Comparison of ENCODE assay signal across 21 mouse cellular contexts in the genomic region with DNA sequence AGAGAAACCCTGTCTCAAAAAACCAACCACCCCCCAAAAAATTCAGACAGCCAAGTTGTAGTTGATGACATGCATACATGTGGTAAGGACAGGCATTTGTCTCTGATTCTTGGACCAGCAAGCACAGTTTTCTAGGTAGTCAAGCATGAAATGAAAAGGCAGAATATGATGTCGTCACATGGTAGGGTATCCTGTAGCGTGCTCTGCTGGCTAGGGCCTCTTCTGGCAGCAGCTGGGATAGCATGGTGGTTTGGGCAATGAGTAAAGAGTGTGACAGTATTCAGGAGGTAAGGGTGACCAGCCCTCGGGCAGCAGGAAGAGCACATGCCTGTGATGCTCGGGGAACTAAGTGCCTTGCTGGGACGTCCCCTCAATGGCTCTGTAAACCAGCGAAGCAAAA.
A peak's percentile ranks its signal among the peaks of the same experiment; 100 is the strongest.
DNase-seq lines count a peak whose midpoint lies in the region; ATAC-seq and TF ChIP-seq lines count a peak whose summit lies in the region.
"Had no signal": no experiment of that assay in that cellular context is flagged by ENCODE, and none has a peak within 500 bp of the region (broad histone marks: within the 10 kb centered on the region; RNA-seq: fewer than 3 reads in every experiment).

No protein-coding gene starts in this region.

- H3K36me3 ChIP-seq in hindbrain, postnatal 0 days (ENCODE audit: insufficient read depth, low read length), result no peaks in the 10 kb centered on the region
- H3K36me3 ChIP-seq in hindbrain, embryonic 11.5 days (ENCODE audit: control insufficient read depth, insufficient read depth, low read length), result no peaks in the 10 kb centered on the region
- H3K36me3 ChIP-seq in liver, postnatal 0 days (replicated peaks; ENCODE audit: insufficient read depth, low read length), result no peaks in the 10 kb centered on the region
- H3K36me3 ChIP-seq in liver, embryonic 12.5 days, result no peaks in the 10 kb centered on the region
- H3K36me3 ChIP-seq in G1E (replicated peaks), result no peaks in the 10 kb centered on the region
- H3K36me3 ChIP-seq: forebrain, embryonic 15.5 days; neural tube, embryonic 12.5 days had no signal

- H3K9ac ChIP-seq in hindbrain, postnatal 0 days (replicated peaks; ENCODE audit: low read length), result no peak overlapping the region
- no peak overlapping the region for H3K9ac ChIP-seq in hindbrain, embryonic 11.5 days (ENCODE audit: low read depth, low read length)
- no peak overlapping the region for H3K9ac ChIP-seq in liver, postnatal 0 days (replicated peaks)
- H3K9ac ChIP-seq in liver, embryonic 12.5 days, result no peak overlapping the region
- H3K9ac ChIP-seq: forebrain, embryonic 15.5 days; kidney, embryonic 15.5 days; neural tube, embryonic 12.5 days had no signal

- no peaks in the 10 kb centered on the region for H3K27me3 ChIP-seq in hindbrain, postnatal 0 days (ENCODE audit: insufficient read depth, low read length)
- H3K27me3 ChIP-seq in hindbrain, embryonic 11.5 days (ENCODE audit: control insufficient read depth, insufficient read depth, low read length), result no peaks in the 10 kb centered on the region
- no peaks in the 10 kb centered on the region for H3K27me3 ChIP-seq in liver, postnatal 0 days (ENCODE audit: insufficient read depth, low read length)
- peaks cover 6% of the 10 kb centered on the region; the same call in 1 of the 2 replicates for H3K27me3 ChIP-seq in liver, embryonic 12.5 days (replicated peaks)
- H3K27me3 ChIP-seq in G1E (ENCODE audit: insufficient read depth, low read length), result peaks cover 30% of the 10 kb centered on the region
- H3K27me3 ChIP-seq: forebrain, embryonic 15.5 days; kidney, embryonic 15.5 days; neural tube, embryonic 12.5 days had no signal

- no peak overlapping the region for H3K4me2 ChIP-seq in hindbrain, postnatal 0 days (ENCODE audit: low read depth, low read length)
- no peak overlapping the region for H3K4me2 ChIP-seq in hindbrain, embryonic 11.5 days (replicated peaks; ENCODE audit: low read depth, low read length)
- no peak overlapping the region for H3K4me2 ChIP-seq in liver, postnatal 0 days (ENCODE audit: low read depth, low read length)
- H3K4me2 ChIP-seq in liver, embryonic 12.5 days, result no peak overlapping the region
- H3K4me2 ChIP-seq: forebrain, embryonic 15.5 days; kidney, embryonic 15.5 days; liver, embryonic 11.5 days; neural tube, embryonic 12.5 days had no signal

- no peak overlapping the region for H3K27ac ChIP-seq in hindbrain, postnatal 0 days
- no peak overlapping the region for H3K27ac ChIP-seq in hindbrain, embryonic 11.5 days (ENCODE audit: low read depth, low read length)
- no peak overlapping the region for H3K27ac ChIP-seq in liver, postnatal 0 days (ENCODE audit: low read depth)
- no peak overlapping the region for H3K27ac ChIP-seq in liver, embryonic 12.5 days
- H3K27ac ChIP-seq: forebrain, embryonic 15.5 days; hindbrain, embryonic 10.5 days; kidney, embryonic 15.5 days; limb, embryonic 10.5 days; midbrain, embryonic 10.5 days; neural tube, embryonic 12.5 days had no signal

- no peak for TF ChIP-seq EP300 in liver, postnatal 0 days (IDR thresholded peaks at IDR 0.05; ENCODE audit: low read depth)

- DNase-seq in hindbrain, postnatal 0 days (ENCODE audit: low spot score), result no peak
- no peak for DNase-seq in hindbrain, embryonic 11.5 days (ENCODE audit: low spot score)
- no peak for DNase-seq in liver, postnatal 0 days
- DNase-seq in G1E (ENCODE audit: low spot score), result no peak
- peak; percentile 21 for DNase-seq in retina, embryonic 14.5 days (ENCODE audit: low spot score)
- no peak for DNase-seq in layer of hippocampus, postnatal 36 days
- DNase-seq: adrenal gland, adult 8-10 months; cerebellum, adult 9-10 months; gastrocnemius, postnatal 36 days; right cerebral cortex, postnatal 25 days; thymus, adult 18-20 months had no signal

- ATAC-seq in hindbrain, postnatal 0 days, result no peak
- ATAC-seq in hindbrain, embryonic 11.5 days (ENCODE audit: low FRiP score), result no peak
- no peak for ATAC-seq in liver, postnatal 0 days
- no peak for ATAC-seq in liver, embryonic 12.5 days
- ATAC-seq in G1E (ENCODE audit: extremely low read depth, insufficient number of reproducible peaks, low FRiP score, poor library complexity, severe bottlenecking), result no peak
- no peak for ATAC-seq in erythroblast, adult 5-6 weeks (replicated peaks; ENCODE audit: low FRiP score, poor library complexity, severe bottlenecking)
- ATAC-seq: forebrain, embryonic 15.5 days; inflammation-experienced regulatory T-cells, adult 6 months had no signal

- no peak overlapping the region for H3K4me3 ChIP-seq in hindbrain, postnatal 0 days (ENCODE audit: low read length)
- H3K4me3 ChIP-seq in hindbrain, embryonic 11.5 days (ENCODE audit: low read depth, low read length), result no peak overlapping the region
- H3K4me3 ChIP-seq in liver, postnatal 0 days (ENCODE audit: low read depth, low read length), result no peak overlapping the region
- H3K4me3 ChIP-seq in liver, embryonic 12.5 days, result no peak overlapping the region
- no peak overlapping the region for H3K4me3 ChIP-seq in G1E (ENCODE audit: low read depth, low read length)
- H3K4me3 ChIP-seq: forebrain, embryonic 15.5 days; hindbrain, embryonic 10.5 days; kidney, embryonic 15.5 days; limb, embryonic 10.5 days; midbrain, embryonic 10.5 days; neural tube, embryonic 12.5 days had no signal

- H3K4me1 ChIP-seq in hindbrain, postnatal 0 days (ENCODE audit: insufficient read depth, low read length), result no peaks in the 10 kb centered on the region
- H3K4me1 ChIP-seq in hindbrain, embryonic 11.5 days (replicated peaks; ENCODE audit: control insufficient read depth, insufficient read depth, low read length), result no peaks in the 10 kb centered on the region
- H3K4me1 ChIP-seq in liver, postnatal 0 days (ENCODE audit: insufficient read depth), result no peaks in the 10 kb centered on the region
- no peaks in the 10 kb centered on the region; the same call in 1 of the 2 replicates for H3K4me1 ChIP-seq in liver, embryonic 12.5 days
- H3K4me1 ChIP-seq in G1E (ENCODE audit: insufficient read depth, low read depth, low read length), result peaks cover 3% of the 10 kb centered on the region; the same call in 1 of the 2 replicates

- no peaks in the 10 kb centered on the region for H3K9me3 ChIP-seq in hindbrain, postnatal 0 days (ENCODE audit: low read length)
- no peaks in the 10 kb centered on the region for H3K9me3 ChIP-seq in hindbrain, embryonic 11.5 days (ENCODE audit: control insufficient read depth, low read length)
- no peaks in the 10 kb centered on the region for H3K9me3 ChIP-seq in liver, postnatal 0 days (ENCODE audit: low read length)
- H3K9me3 ChIP-seq in liver, embryonic 12.5 days (replicated peaks), result no peaks in the 10 kb centered on the region
- no peaks in the 10 kb centered on the region for H3K9me3 ChIP-seq in G1E (replicated peaks)
- H3K9me3 ChIP-seq: forebrain, embryonic 15.5 days; hindbrain, embryonic 10.5 days; kidney, embryonic 15.5 days; limb, embryonic 10.5 days; midbrain, embryonic 10.5 days; neural tube, embryonic 12.5 days had no signal

- 61% methylated on average over 6 of the region's 6 CpGs for WGBS in hindbrain, postnatal 0 days
- 77% methylated on average over 6 of the region's 6 CpGs for WGBS in hindbrain, embryonic 11.5 days
- WGBS in liver, postnatal 0 days (ENCODE audit: insufficient replicate concordance), result 49% methylated on average over 6 of the region's 6 CpGs
- WGBS in liver, embryonic 12.5 days (ENCODE audit: insufficient replicate concordance), result 56% methylated on average over 6 of the region's 6 CpGs

- peak; percentile 25 for TF ChIP-seq CTCF in hindbrain, postnatal 0 days (IDR thresholded peaks at IDR 0.05; ENCODE audit: low read depth)
- peak; percentile 18; the same call in 1 of the 2 replicates for TF ChIP-seq CTCF in liver, postnatal 0 days (IDR thresholded peaks at IDR 0.05; ENCODE audit: low read depth)
- TF ChIP-seq CTCF in G1E (IDR thresholded peaks at IDR 0.05; ENCODE audit: low read depth, low read length), result 0 out of 2 replicates have a peak, but pooled peaks have one; percentile 21
